Mouse (Mus musculus) embryonic facial prominence, embryonic 11.5 days (tissue): ENCODE measurements at regions not wholly inside any gene's neighbourhood (a gene's known extent, or its start where the extent isn't known, plus 50 kb on each side); places are given as distances from the start of the nearest gene placed in this dataset.

Experiments used
- ATAC-seq: fragments of 200-750 bp; cut with Nextera tagmentation; replicated peaks from 2 replicates; pipeline ENCODE4 v1.8.0; 2017; ENCODE audit warnings: low read depth; ENCODE audit not compliant: insufficient number of reproducible peaks, low FRiP score, low TSS enrichment
- DNase-seq: peaks from one replicate; pipeline ENCODE4 v3.0.0-alpha.2; 2015; ENCODE audit warnings: low spot score
- H3K27ac ChIP-seq: fragments of 300-500 bp; sonication (generic); replicated peaks from 2 replicates; pipeline ENCODE4 v1.5.1; 2014; ENCODE audit warnings: mild to moderate bottlenecking, low read depth, low read length, control low read depth
- H3K27me3 ChIP-seq: fragments of 300-500 bp; sonication (generic); 2 replicates; pipeline ENCODE4 v1.6.1; 2014; ENCODE audit warnings: mild to moderate bottlenecking, low read length, moderate library complexity, mixed read lengths; ENCODE audit not compliant: control insufficient read depth, insufficient read depth
- H3K36me3 ChIP-seq: fragments of 300-500 bp; sonication (generic); replicated peaks from 2 replicates; pipeline ENCODE4 v1.6.1; 2014; ENCODE audit warnings: low read depth, mild to moderate bottlenecking, low read length, moderate library complexity, mixed read lengths; ENCODE audit not compliant: control insufficient read depth, insufficient read depth
- H3K4me1 ChIP-seq: fragments of 300-500 bp; sonication (generic); 2 replicates; pipeline ENCODE4 v1.6.1; 2014; ENCODE audit warnings: low read length, mixed read lengths; ENCODE audit not compliant: control insufficient read depth, insufficient read depth
- H3K4me2 ChIP-seq: fragments of 300-500 bp; sonication (generic); 2 replicates; pipeline ENCODE4 v1.6.1; 2014; ENCODE audit warnings: low read depth, mild to moderate bottlenecking, control low read depth, low read length, moderate library complexity
- H3K4me3 ChIP-seq: fragments of 300-500 bp; sonication (generic); 2 replicates; pipeline ENCODE4 v1.5.1; 2014; ENCODE audit warnings: low read depth, low read length, control low read depth
- H3K9ac ChIP-seq: fragments of 300-500 bp; sonication (generic); replicated peaks from 2 replicates; pipeline ENCODE4 v1.6.1; 2014; ENCODE audit warnings: mild to moderate bottlenecking, control low read depth, low read length
- H3K9me3 ChIP-seq: fragments of 300-500 bp; sonication (generic); replicated peaks from 2 replicates; pipeline ENCODE4 v1.6.1; 2016; ENCODE audit warnings: mild to moderate bottlenecking, low read length, inconsistent platforms, mixed read lengths; ENCODE audit not compliant: control insufficient read depth
- WGBS: fragments of 180-500 bp; shearing (Covaris S2); extraction: QIAGEN DNeasy Blood & Tissue Kit; methylation state at CpG from one replicate; pipeline ENCODE4 v1.1.7; 2014; 5-methylcytosine and 5-hydroxymethylcytosine counted together

DNA sequence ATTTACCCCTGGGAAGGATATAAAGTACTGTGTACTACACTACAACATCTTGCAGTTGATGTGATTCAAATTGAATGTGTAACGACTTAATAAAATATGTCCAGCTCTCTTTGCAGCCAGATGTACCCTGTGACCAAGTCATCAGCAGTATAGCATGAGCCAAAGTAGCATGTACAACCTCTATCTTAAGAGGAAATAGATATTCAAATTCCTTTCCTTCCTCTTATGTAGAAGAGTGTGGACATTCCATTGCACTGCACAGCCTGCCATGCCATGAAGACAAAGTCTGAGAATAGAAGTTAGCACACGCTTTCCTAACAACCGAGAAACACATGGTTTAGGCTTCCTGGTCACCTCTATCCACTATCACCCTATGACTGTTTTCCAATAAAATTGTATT, 79.9 kb upstream of the Itgb1 start:
- no peak for DNase-seq
- WGBS: 89% methylated on average over 3 of the region's 3 CpGs
- Histone ChIP-seq H3K4me2 (no peak overlapping the region), H3K36me3 (no peaks in the 10 kb centered on the region), H3K9ac (no peak overlapping the region), H3K4me1 (no peaks in the 10 kb centered on the region), H3K27me3 (no peaks in the 10 kb centered on the region), H3K27ac (no peak overlapping the region), H3K4me3 (no peak overlapping the region), H3K9me3 (no peaks in the 10 kb centered on the region)
- ATAC-seq: no peak

DNA sequence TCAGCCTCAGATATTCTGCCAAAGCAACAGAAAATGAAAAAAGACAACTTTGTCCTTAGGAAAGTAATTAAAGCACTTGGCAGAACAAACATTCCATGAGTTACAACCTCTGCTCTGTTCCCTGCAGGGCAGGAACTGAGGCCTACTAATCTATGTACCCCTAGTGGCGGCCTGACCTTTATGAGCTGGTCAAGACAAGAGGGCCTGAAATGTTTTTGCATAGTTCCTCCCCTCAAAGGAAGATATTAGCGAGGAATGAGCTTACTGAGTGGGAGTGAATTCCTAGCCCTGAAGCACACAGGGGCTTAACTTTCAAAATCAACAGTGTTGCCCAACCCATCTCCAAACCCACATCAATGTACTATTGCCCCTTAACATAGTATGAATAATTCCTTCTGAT, 76.6 kb upstream of the Itgb1 start:
- Histone ChIP-seq H3K9ac (no peak overlapping the region), H3K4me2 (no peak overlapping the region), H3K4me3 (no peak overlapping the region), H3K27me3 (no peaks in the 10 kb centered on the region), H3K27ac (no peak overlapping the region), H3K9me3 (no peaks in the 10 kb centered on the region), H3K36me3 (no peaks in the 10 kb centered on the region), H3K4me1 (no peaks in the 10 kb centered on the region)
- ATAC-seq (no peak), DNase-seq (no peak)
- 45% methylated on average over 2 of the region's 2 CpGs for WGBS

DNA sequence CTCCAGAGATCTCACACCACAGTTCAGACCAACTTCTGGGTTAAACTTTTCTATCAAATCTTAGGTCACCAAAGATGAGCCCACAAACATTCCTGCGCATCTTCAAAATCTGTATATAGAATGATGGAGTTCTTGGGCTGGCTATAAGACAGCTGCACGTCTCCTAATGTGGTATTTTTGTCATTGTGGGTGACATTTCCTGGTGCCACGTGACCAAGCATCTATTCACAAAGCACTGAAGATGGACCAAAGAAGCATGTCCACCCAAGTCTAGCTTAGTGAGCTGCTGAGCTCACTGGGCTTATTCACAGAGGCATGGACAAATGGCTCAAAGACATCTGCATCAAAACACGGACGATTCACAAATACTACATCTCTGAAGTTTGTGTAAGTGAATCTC, 72.8 kb upstream of the Itgb1 start:
- no peak overlapping the region for H3K4me2 ChIP-seq
- H3K27me3 ChIP-seq: no peaks in the 10 kb centered on the region
- no peaks in the 10 kb centered on the region for H3K4me1 ChIP-seq
- H3K4me3 ChIP-seq: no peak overlapping the region
- no peak overlapping the region for H3K27ac ChIP-seq
- no peaks in the 10 kb centered on the region for H3K36me3 ChIP-seq
- no peak overlapping the region for H3K9ac ChIP-seq
- ATAC-seq: no peak
- H3K9me3 ChIP-seq: no peaks in the 10 kb centered on the region
- no peak for DNase-seq
- WGBS: 80% methylated on average over 5 of the region's 5 CpGs

DNA sequence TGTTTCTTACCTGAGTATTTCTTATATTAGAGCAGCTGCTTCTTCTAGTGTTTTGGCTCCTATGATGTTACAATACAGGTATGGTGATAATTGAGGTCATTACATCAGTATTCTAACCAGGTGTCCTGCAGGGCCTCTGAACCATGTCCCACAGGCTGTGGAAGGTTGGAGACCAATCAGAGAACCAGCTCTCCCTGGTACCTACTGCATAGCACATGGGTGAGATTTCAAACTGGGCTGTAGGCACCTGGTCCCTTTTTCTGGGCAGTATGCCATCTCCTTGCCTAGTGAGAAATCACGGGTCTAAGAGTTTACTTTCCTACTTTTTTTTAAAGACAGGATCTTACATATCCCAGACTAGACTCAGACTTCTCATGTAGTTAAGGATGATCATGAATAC, 67.6 kb upstream of the Itgb1 start:
- Histone ChIP-seq H3K9me3 (no peaks in the 10 kb centered on the region), H3K36me3 (no peaks in the 10 kb centered on the region), H3K27ac (no peak overlapping the region), H3K4me2 (no peak overlapping the region), H3K4me3 (no peak overlapping the region), H3K9ac (no peak overlapping the region), H3K27me3 (no peaks in the 10 kb centered on the region), H3K4me1 (no peaks in the 10 kb centered on the region)
- WGBS: 88% methylated on average over 1 of the region's 1 CpGs
- ATAC-seq (no peak), DNase-seq (no peak)

DNA sequence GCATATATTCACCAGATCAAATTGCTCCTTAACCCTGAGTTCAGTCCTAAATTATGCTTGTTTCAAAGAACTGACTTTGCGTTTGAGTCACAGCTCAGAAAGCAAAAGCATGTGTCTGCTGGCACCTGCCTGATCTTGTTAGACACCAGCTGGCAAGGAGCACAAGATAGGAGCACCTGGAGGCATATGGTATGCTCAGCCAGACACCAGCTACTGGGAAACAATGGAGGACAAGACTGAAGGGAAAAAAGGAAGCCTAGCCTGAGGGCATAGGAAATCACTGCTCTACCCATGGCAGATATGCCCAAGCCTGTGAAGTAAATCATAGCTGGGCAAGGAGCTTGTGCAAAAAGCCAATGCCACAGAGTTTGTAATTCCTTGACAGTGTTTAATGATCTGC, 66.4 kb upstream of the Itgb1 start:
- Histone ChIP-seq H3K4me2 (no peak overlapping the region), H3K27ac (no peak overlapping the region), H3K36me3 (no peaks in the 10 kb centered on the region), H3K27me3 (no peaks in the 10 kb centered on the region), H3K4me1 (no peaks in the 10 kb centered on the region), H3K9ac (no peak overlapping the region), H3K9me3 (no peaks in the 10 kb centered on the region), H3K4me3 (no peak overlapping the region)
- WGBS: 75% methylated on average over 1 of the region's 1 CpGs
- no peak for ATAC-seq
- DNase-seq: no peak
